Mouse (Mus musculus): ENCODE data around the gene Scamp2. TPM values are rescaled to one million over a fixed set of nuclear protein-coding genes. Genes with fewer than 3 reads are reported as not detected.
A peak's percentile ranks its signal among the peaks of the same experiment; 100 is the strongest.

Gene Scamp2
- polyA plus RNA-seq, 1 experiment, result 55.8 TPM

- Histone ChIP-seq H3K9me3 (no peaks in the 10 kb centered on the region), H3K27me3 (replicated peaks) (no peaks in the 10 kb centered on the region), H3K36me3 (replicated peaks; ENCODE audit: low read length) (peaks cover 83% of the 10 kb centered on the region), H3K4me3 (replicated peaks) (peak within 1 kb of the TSS; percentile 98), H3K4me1 (peaks cover 89% of the 10 kb centered on the region)
- TF ChIP-seq FLI1 (IDR thresholded peaks at IDR 0.05; ENCODE audit: low read length) (no peak), GATA1 (IDR thresholded peaks at IDR 0.05; ENCODE audit: borderline replicate concordance, low read length) (no peak)
Measured at GRCm38 (mm10) chr9:57589224-57590126, 28.7 kb downstream of the Scamp2 start, which contains the start of gene Ulk3. Ulk3 (plus strand) TSS chr9:57589452.

- no peaks in the 10 kb centered on the region for H3K9me3 ChIP-seq
- peak overlapping the region; percentile 98 for H3K4me3 ChIP-seq (replicated peaks)
- no peak for TF ChIP-seq FLI1 (IDR thresholded peaks at IDR 0.05; ENCODE audit: low read length)
- TF ChIP-seq GATA1 (IDR thresholded peaks at IDR 0.05; ENCODE audit: borderline replicate concordance, low read length), result no peak
- peaks cover 84% of the 10 kb centered on the region for H3K36me3 ChIP-seq (replicated peaks; ENCODE audit: low read length)
- no peaks in the 10 kb centered on the region for H3K27me3 ChIP-seq (replicated peaks)
- H3K4me1 ChIP-seq, result peaks cover 82% of the 10 kb centered on the region
Measured at GRCm38 (mm10) chr9:57590726-57591125, 30.0 kb downstream of the Scamp2 start.

- TF ChIP-seq FLI1 (IDR thresholded peaks at IDR 0.05; ENCODE audit: low read length), result no peak
- TF ChIP-seq GATA1 (IDR thresholded peaks at IDR 0.05; ENCODE audit: borderline replicate concordance, low read length), result no peak
- Histone ChIP-seq H3K36me3 (replicated peaks; ENCODE audit: low read length) (peaks cover 79% of the 10 kb centered on the region), H3K9me3 (no peaks in the 10 kb centered on the region), H3K27me3 (replicated peaks) (peaks cover 3% of the 10 kb centered on the region), H3K4me3 (replicated peaks) (no peak overlapping the region), H3K4me1 (peaks cover 84% of the 10 kb centered on the region)
Measured at GRCm38 (mm10) chr9:57593454-57594173, 32.9 kb downstream of the Scamp2 start.

- Histone ChIP-seq H3K4me3 (replicated peaks) (no peak overlapping the region), H3K36me3 (replicated peaks; ENCODE audit: low read length) (peaks cover 73% of the 10 kb centered on the region), H3K27me3 (replicated peaks) (peaks cover 8% of the 10 kb centered on the region), H3K4me1 (peaks cover 84% of the 10 kb centered on the region), H3K9me3 (no peaks in the 10 kb centered on the region)
- TF ChIP-seq FLI1 (IDR thresholded peaks at IDR 0.05; ENCODE audit: low read length) (no peak), GATA1 (IDR thresholded peaks at IDR 0.05; ENCODE audit: borderline replicate concordance, low read length) (no peak)
Measured at GRCm38 (mm10) chr9:57594174-57594509, 33.4 kb downstream of the Scamp2 start.

- peaks cover 55% of the 10 kb centered on the region for H3K36me3 ChIP-seq (replicated peaks; ENCODE audit: low read length)
Measured at GRCm38 (mm10) chr9:57597265-57597664, 36.5 kb downstream of the Scamp2 start.

GRCm38 (mm10) chr9:57597929-57598382 lies 37.2 kb downstream of the Scamp2 start:
- H3K4me3 ChIP-seq (replicated peaks), result no peak overlapping the region
- TF ChIP-seq GATA1 (IDR thresholded peaks at IDR 0.05; ENCODE audit: borderline replicate concordance, low read length), result no peak
- no peak for TF ChIP-seq FLI1 (IDR thresholded peaks at IDR 0.05; ENCODE audit: low read length)
- peaks cover 24% of the 10 kb centered on the region for H3K27me3 ChIP-seq (replicated peaks)
- H3K36me3 ChIP-seq (replicated peaks; ENCODE audit: low read length), result peaks cover 48% of the 10 kb centered on the region
- peaks cover 79% of the 10 kb centered on the region for H3K4me1 ChIP-seq
- H3K9me3 ChIP-seq, result no peaks in the 10 kb centered on the region

More at GRCm38 (mm10) chr9:57597265-57597664, 36.5 kb downstream of the Scamp2 start:
- H3K9me3 ChIP-seq, result no peaks in the 10 kb centered on the region
- no peak overlapping the region for H3K4me3 ChIP-seq (replicated peaks)
- H3K27me3 ChIP-seq (replicated peaks), result peaks cover 18% of the 10 kb centered on the region
- peaks cover 84% of the 10 kb centered on the region for H3K4me1 ChIP-seq
- TF ChIP-seq FLI1 (IDR thresholded peaks at IDR 0.05; ENCODE audit: low read length), result no peak
- no peak for TF ChIP-seq GATA1 (IDR thresholded peaks at IDR 0.05; ENCODE audit: borderline replicate concordance, low read length)

GRCm38 (mm10) chr9:57598851-57599563 lies 38.3 kb downstream of the Scamp2 start:
- peaks cover 69% of the 10 kb centered on the region for H3K4me1 ChIP-seq
- TF ChIP-seq FLI1 (IDR thresholded peaks at IDR 0.05; ENCODE audit: low read length) (no peak), GATA1 (IDR thresholded peaks at IDR 0.05; ENCODE audit: borderline replicate concordance, low read length) (no peak)
- peaks cover 33% of the 10 kb centered on the region for H3K27me3 ChIP-seq (replicated peaks)
- H3K9me3 ChIP-seq, result no peaks in the 10 kb centered on the region
- H3K4me3 ChIP-seq (replicated peaks), result peak overlapping the region; percentile 11
- peaks cover 37% of the 10 kb centered on the region for H3K36me3 ChIP-seq (replicated peaks; ENCODE audit: low read length)

- H3K4me3 ChIP-seq (replicated peaks), result peak overlapping the region; percentile 79
- H3K36me3 ChIP-seq (replicated peaks; ENCODE audit: low read length), result peaks cover 20% of the 10 kb centered on the region
- TF ChIP-seq GATA1 (IDR thresholded peaks at IDR 0.05; ENCODE audit: borderline replicate concordance, low read length) (no peak), FLI1 (IDR thresholded peaks at IDR 0.05; ENCODE audit: low read length) (no peak)
- peaks cover 64% of the 10 kb centered on the region for H3K4me1 ChIP-seq
- H3K9me3 ChIP-seq, result no peaks in the 10 kb centered on the region
- H3K27me3 ChIP-seq (replicated peaks), result peaks cover 51% of the 10 kb centered on the region
Measured at GRCm38 (mm10) chr9:57600620-57601352, 40.0 kb downstream of the Scamp2 start.

- peaks cover 67% of the 10 kb centered on the region for H3K4me1 ChIP-seq
- H3K9me3 ChIP-seq, result no peaks in the 10 kb centered on the region
- peaks cover 16% of the 10 kb centered on the region for H3K36me3 ChIP-seq (replicated peaks; ENCODE audit: low read length)
- no peak overlapping the region for H3K4me3 ChIP-seq (replicated peaks)
- H3K27me3 ChIP-seq (replicated peaks), result peaks cover 56% of the 10 kb centered on the region
- TF ChIP-seq FLI1 (IDR thresholded peaks at IDR 0.05; ENCODE audit: low read length), result no peak
- no peak for TF ChIP-seq GATA1 (IDR thresholded peaks at IDR 0.05; ENCODE audit: borderline replicate concordance, low read length)
Measured at GRCm38 (mm10) chr9:57601353-57601706, 40.6 kb downstream of the Scamp2 start.

All from megakaryocyte, embryonic 14.5 days (primary cell).